Mouse (Mus musculus) right cerebral cortex, adult 2 months (tissue): ENCODE results near the gene Sdha.

Source experiments
- DNase-seq, 2 experiments: peaks; one replicate each; pipeline ENCODE4 v3.0.0; 2021 to 2022; ENCODE audit warnings: low spot score in 2 of 2

Sdha gene

GRCm38 (mm10) chr13:74349566-74350434, at the start of gene Sdha, which contains the start of gene Ccdc127:
Gene Sdha (minus strand): TSS chr13:74350280.
Gene Ccdc127 (plus strand): TSS chr13:74350309.
- DNase-seq: peak; percentile 94 to 96

- DNase-seq: no peak
Observed at GRCm38 (mm10) chr13:74399298-74399839, 49.3 kb upstream of the Sdha start, which contains the start of gene Ftl1-ps1. Gene Ftl1-ps1 (plus strand): TSS chr13:74399694.

- no peak for DNase-seq
Observed at GRCm38 (mm10) chr13:74391156-74391555, 41.1 kb upstream of the Sdha start.

GRCm38 (mm10) chr13:74390371-74390990, 40.4 kb upstream of the Sdha start, which contains the start of gene Zfp72:
Gene Zfp72 (minus strand): TSS chr13:74390836.
- peak; percentile 84 to 89 for DNase-seq

GRCm38 (mm10) chr13:74389730-74390129, 39.6 kb upstream of the Sdha start:
- no peak for DNase-seq

GRCm38 (mm10) chr13:74382289-74382688, 32.2 kb upstream of the Sdha start:
- DNase-seq: no peak

- DNase-seq: no peak
Observed at GRCm38 (mm10) chr13:74381533-74382276, 31.6 kb upstream of the Sdha start.

- DNase-seq: no peak
Observed at GRCm38 (mm10) chr13:74363859-74364235, 13.8 kb upstream of the Sdha start, which contains the start of gene Lrrc14b. Gene Lrrc14b (minus strand): TSS chr13:74364005.

GRCm38 (mm10) chr13:74363176-74363858, 13.2 kb upstream of the Sdha start:
- no peak for DNase-seq

- no peak for DNase-seq
Observed at GRCm38 (mm10) chr13:74362218-74362617, 12.1 kb upstream of the Sdha start.

GRCm38 (mm10) chr13:74356491-74356890, 6.4 kb upstream of the Sdha start:
- DNase-seq: peak in 1 of 2 experiments; percentile 20

GRCm38 (mm10) chr13:74350435-74350906, 391 bp upstream of the Sdha start:
- no peak for DNase-seq

GRCm38 (mm10) chr13:74341036-74341435, 9.0 kb downstream of the Sdha start:
- peak in 1 of 2 experiments; percentile 26 for DNase-seq

- DNase-seq: no peak
Observed at GRCm38 (mm10) chr13:74329321-74329720, 20.8 kb downstream of the Sdha start.

GRCm38 (mm10) chr13:74317170-74317849, 32.8 kb downstream of the Sdha start, which contains the start of gene Pdcd6:
Gene Pdcd6 (minus strand): TSS chr13:74317580.
- DNase-seq: peak; percentile 90 to 94

GRCm38 (mm10) chr13:74316789-74317169, 33.3 kb downstream of the Sdha start:
- no peak for DNase-seq

GRCm38 (mm10) chr13:74316386-74316785, 33.7 kb downstream of the Sdha start:
- DNase-seq: no peak

GRCm38 (mm10) chr13:74314616-74315015, 35.5 kb downstream of the Sdha start:
- DNase-seq: no peak

- no peak for DNase-seq
Observed at GRCm38 (mm10) chr13:74305780-74306179, 44.3 kb downstream of the Sdha start.

- no peak for DNase-seq
Observed at GRCm38 (mm10) chr13:74305380-74305779, 44.7 kb downstream of the Sdha start.
